Mouse (Mus musculus): ENCODE data around the gene Zfp512b. TPM values are rescaled to one million over a fixed set of nuclear protein-coding genes. Genes with fewer than 3 reads are reported as not detected.
A peak's percentile ranks its signal among the peaks of the same experiment; 100 is the strongest.

Zfp512b gene
- total and polyA plus RNA-seq, 2 experiments from 2014 or later = 60.0 to 99.7 TPM

- DNase-seq (ENCODE audit: low spot score) = no peak
- WGBS = 94% methylated on average over 7 of the region's 7 CpGs
- Histone ChIP-seq H3K27me3 (ENCODE audit: insufficient read depth, low read length) (no peaks in the 10 kb centered on the region), H3K9ac (replicated peaks; ENCODE audit: low read length, poor library complexity, severe bottlenecking) (no peak overlapping the region), H3K4me1 (ENCODE audit: insufficient read depth, low read length) (no peaks in the 10 kb centered on the region), H3K4me2 (ENCODE audit: low read depth, low read length, poor library complexity, severe bottlenecking) (no peak overlapping the region), H3K36me3 (ENCODE audit: insufficient read depth, low read length) (peaks cover 35% of the 10 kb centered on the region), H3K4me3 (ENCODE audit: low read depth, low read length) (no peak overlapping the region), H3K9me3 (ENCODE audit: low read length) (no peaks in the 10 kb centered on the region), H3K27ac (ENCODE audit: low read depth, low read length) (no peak overlapping the region)
- no peak for TF ChIP-seq CTCF (IDR thresholded peaks at IDR 0.05)
- no peak for ATAC-seq (ENCODE audit: low FRiP score)
Observed at GRCm38 (mm10) chr2:181546142-181546541, 46.5 kb downstream of the Zfp512b start.

- ATAC-seq (ENCODE audit: low FRiP score) (no peak), DNase-seq (ENCODE audit: low spot score) (no peak)
- Histone ChIP-seq H3K4me3 (ENCODE audit: low read depth, low read length) (no peak overlapping the region), H3K9me3 (ENCODE audit: low read length) (no peaks in the 10 kb centered on the region), H3K36me3 (ENCODE audit: insufficient read depth, low read length) (no peaks in the 10 kb centered on the region), H3K4me2 (ENCODE audit: low read depth, low read length, poor library complexity, severe bottlenecking) (no peak overlapping the region), H3K27ac (ENCODE audit: low read depth, low read length) (no peak overlapping the region), H3K4me1 (ENCODE audit: insufficient read depth, low read length) (no peaks in the 10 kb centered on the region), H3K9ac (replicated peaks; ENCODE audit: low read length, poor library complexity, severe bottlenecking) (no peak overlapping the region), H3K27me3 (ENCODE audit: insufficient read depth, low read length) (no peaks in the 10 kb centered on the region)
- TF ChIP-seq CTCF (IDR thresholded peaks at IDR 0.05) = no peak
- 91% methylated on average over 6 of the region's 6 CpGs for WGBS
Observed at GRCm38 (mm10) chr2:181541761-181542380, 50.7 kb downstream of the Zfp512b start.

- no peak overlapping the region for H3K4me3 ChIP-seq (ENCODE audit: low read depth, low read length)
- peak; percentile 80 for DNase-seq (ENCODE audit: low spot score)
- no peak overlapping the region for H3K4me2 ChIP-seq (ENCODE audit: low read depth, low read length, poor library complexity, severe bottlenecking)
- no peak overlapping the region for H3K9ac ChIP-seq (replicated peaks; ENCODE audit: low read length, poor library complexity, severe bottlenecking)
- no peaks in the 10 kb centered on the region for H3K27me3 ChIP-seq (ENCODE audit: insufficient read depth, low read length)
- H3K36me3 ChIP-seq (ENCODE audit: insufficient read depth, low read length) = no peaks in the 10 kb centered on the region
- H3K9me3 ChIP-seq (ENCODE audit: low read length) = no peaks in the 10 kb centered on the region
- 86% methylated on average over 2 of the region's 2 CpGs for WGBS
- 0 out of 2 replicates have a peak overlapping the region, but pooled peaks have one; percentile 18 for H3K27ac ChIP-seq (ENCODE audit: low read depth, low read length)
- TF ChIP-seq CTCF (IDR thresholded peaks at IDR 0.05) = no peak
- H3K4me1 ChIP-seq (ENCODE audit: insufficient read depth, low read length) = no peaks in the 10 kb centered on the region
- no peak for ATAC-seq (ENCODE audit: low FRiP score)
Observed at GRCm38 (mm10) chr2:181537444-181538047, 55.1 kb downstream of the Zfp512b start.

GRCm38 (mm10) chr2:181536410-181536809 is 56.2 kb downstream of the Zfp512b start:
- DNase-seq (ENCODE audit: low spot score) (no peak), ATAC-seq (ENCODE audit: low FRiP score) (no peak)
- Histone ChIP-seq H3K4me2 (ENCODE audit: low read depth, low read length, poor library complexity, severe bottlenecking) (no peak overlapping the region), H3K4me3 (ENCODE audit: low read depth, low read length) (no peak overlapping the region), H3K9ac (replicated peaks; ENCODE audit: low read length, poor library complexity, severe bottlenecking) (no peak overlapping the region), H3K27ac (ENCODE audit: low read depth, low read length) (no peak overlapping the region), H3K9me3 (ENCODE audit: low read length) (no peaks in the 10 kb centered on the region), H3K36me3 (ENCODE audit: insufficient read depth, low read length) (no peaks in the 10 kb centered on the region), H3K27me3 (ENCODE audit: insufficient read depth, low read length) (no peaks in the 10 kb centered on the region), H3K4me1 (ENCODE audit: insufficient read depth, low read length) (no peaks in the 10 kb centered on the region)
- 88% methylated on average over 2 of the region's 2 CpGs for WGBS
- TF ChIP-seq CTCF (IDR thresholded peaks at IDR 0.05) = no peak

- Histone ChIP-seq H3K36me3 (ENCODE audit: insufficient read depth, low read length) (no peaks in the 10 kb centered on the region), H3K4me2 (ENCODE audit: low read depth, low read length, poor library complexity, severe bottlenecking) (no peak overlapping the region), H3K27me3 (ENCODE audit: insufficient read depth, low read length) (no peaks in the 10 kb centered on the region), H3K4me1 (ENCODE audit: insufficient read depth, low read length) (no peaks in the 10 kb centered on the region), H3K27ac (ENCODE audit: low read depth, low read length) (no peak overlapping the region), H3K4me3 (ENCODE audit: low read depth, low read length) (no peak overlapping the region), H3K9me3 (ENCODE audit: low read length) (no peaks in the 10 kb centered on the region), H3K9ac (replicated peaks; ENCODE audit: low read length, poor library complexity, severe bottlenecking) (no peak overlapping the region)
- ATAC-seq (ENCODE audit: low FRiP score) (no peak), DNase-seq (ENCODE audit: low spot score) (no peak)
- TF ChIP-seq CTCF (IDR thresholded peaks at IDR 0.05) = no peak
- WGBS = 93% methylated on average over 3 of the region's 3 CpGs
Observed at GRCm38 (mm10) chr2:181532589-181532988, 60.0 kb downstream of the Zfp512b start.

Small RNA genes within 50 kb of the gene (microRNA-seq; reads per million reads assigned to microRNA genes)
- gene Mir7006 (ENCODE audit: borderline number of aligned reads) = not detected

Other genes starting within 250 kb of the Zfp512b start
- gene Zgpat, start 227.9 kb downstream of the Zfp512b start, total RNA-seq (2014; rRNA removed) = 79.2 and 102 TPM in 2 replicates
- gene Zgpat, start 227.9 kb downstream of the Zfp512b start, polyA plus RNA-seq (2015; fragmentation: Nextera tagmentation; extraction: Ambion mirVana) = 44.3 and 48.8 TPM in 2 replicates
- gene Arfrp1, start 227.4 kb downstream of the Zfp512b start, total RNA-seq (2014; rRNA removed) = 25.4 and 27.2 TPM in 2 replicates
- gene Arfrp1, start 227.4 kb downstream of the Zfp512b start, polyA plus RNA-seq (2015; fragmentation: Nextera tagmentation; extraction: Ambion mirVana) = 72.1 and 77.1 TPM in 2 replicates
- gene Lime1, start 212.7 kb downstream of the Zfp512b start, total RNA-seq (2014; rRNA removed) = 36.4 and 44.8 TPM in 2 replicates
- 30.3 and 32.4 TPM in 2 replicates for gene Lime1, start 212.7 kb downstream of the Zfp512b start, polyA plus RNA-seq (2015; fragmentation: Nextera tagmentation; extraction: Ambion mirVana)
- gene Zbtb46, start 133.4 kb downstream of the Zfp512b start, total RNA-seq (2014; rRNA removed) = 25.8 and 29.8 TPM in 2 replicates
- 16.7 and 18.4 TPM in 2 replicates for gene Zbtb46, start 133.4 kb downstream of the Zfp512b start, polyA plus RNA-seq (2015; fragmentation: Nextera tagmentation; extraction: Ambion mirVana)
- not detected in 2 replicates for gene Abhd16b, start 99.6 kb downstream of the Zfp512b start, total RNA-seq (2014; rRNA removed)
- not detected in 2 replicates for gene Abhd16b, start 99.6 kb downstream of the Zfp512b start, polyA plus RNA-seq (2015; fragmentation: Nextera tagmentation; extraction: Ambion mirVana)
- 69.5 and 85.6 TPM in 2 replicates for gene Tpd52l2, start 95.7 kb downstream of the Zfp512b start, total RNA-seq (2014; rRNA removed)
- gene Tpd52l2, start 95.7 kb downstream of the Zfp512b start, polyA plus RNA-seq (2015; fragmentation: Nextera tagmentation; extraction: Ambion mirVana) = 112 and 116 TPM in 2 replicates
- gene Dnajc5, start 72.3 kb downstream of the Zfp512b start, total RNA-seq (2014; rRNA removed) = 416 and 487 TPM in 2 replicates
- 303 and 316 TPM in 2 replicates for gene Dnajc5, start 72.3 kb downstream of the Zfp512b start, polyA plus RNA-seq (2015; fragmentation: Nextera tagmentation; extraction: Ambion mirVana)
- 49.8 and 63.9 TPM in 2 replicates for gene Uckl1, start 7.9 kb downstream of the Zfp512b start, total RNA-seq (2014; rRNA removed)
- gene Uckl1, start 7.9 kb downstream of the Zfp512b start, polyA plus RNA-seq (2015; fragmentation: Nextera tagmentation; extraction: Ambion mirVana) = 45.2 and 52.7 TPM in 2 replicates
- 34.4 and 39.3 TPM in 2 replicates for gene Prpf6, start 935 bp downstream of the Zfp512b start, total RNA-seq (2014; rRNA removed)
- gene Prpf6, start 935 bp downstream of the Zfp512b start, polyA plus RNA-seq (2015; fragmentation: Nextera tagmentation; extraction: Ambion mirVana) = 40.5 and 40.6 TPM in 2 replicates
- 140 and 142 TPM in 2 replicates for gene Samd10, start 6.4 kb upstream of the Zfp512b start, total RNA-seq (2014; rRNA removed)
- 174 and 179 TPM in 2 replicates for gene Samd10, start 6.4 kb upstream of the Zfp512b start, polyA plus RNA-seq (2015; fragmentation: Nextera tagmentation; extraction: Ambion mirVana)
- not detected in 2 replicates for gene Gm29797, start 64.2 kb upstream of the Zfp512b start, total RNA-seq (2014; rRNA removed)
- not detected in 2 replicates for gene Gm29797, start 64.2 kb upstream of the Zfp512b start, polyA plus RNA-seq (2015; fragmentation: Nextera tagmentation; extraction: Ambion mirVana)
- gene Sox18, start 78.8 kb upstream of the Zfp512b start, total RNA-seq (2014; rRNA removed) = 8.3 and 15.4 TPM in 2 replicates
- gene Sox18, start 78.8 kb upstream of the Zfp512b start, polyA plus RNA-seq (2015; fragmentation: Nextera tagmentation; extraction: Ambion mirVana) = 9.2 and 11.2 TPM in 2 replicates
- gene Tcea2, start 87.5 kb upstream of the Zfp512b start, total RNA-seq (2014; rRNA removed) = 50.8 and 54.4 TPM in 2 replicates
- 61.9 and 68.2 TPM in 2 replicates for gene Tcea2, start 87.5 kb upstream of the Zfp512b start, polyA plus RNA-seq (2015; fragmentation: Nextera tagmentation; extraction: Ambion mirVana)
- 51.2 and 65.2 TPM in 2 replicates for gene Rgs19, start 101.2 kb upstream of the Zfp512b start, total RNA-seq (2014; rRNA removed)
- gene Rgs19, start 101.2 kb upstream of the Zfp512b start, polyA plus RNA-seq (2015; fragmentation: Nextera tagmentation; extraction: Ambion mirVana) = 63.6 and 69.4 TPM in 2 replicates
- not detected in 2 replicates for gene Lkaaear1, start 105.6 kb upstream of the Zfp512b start, total RNA-seq (2014; rRNA removed)
- gene Lkaaear1, start 105.6 kb upstream of the Zfp512b start, polyA plus RNA-seq (2015; fragmentation: Nextera tagmentation; extraction: Ambion mirVana) = not detected in 2 replicates
- gene Oprl1, start 122.2 kb upstream of the Zfp512b start, total RNA-seq (2014; rRNA removed) = 195 and 210 TPM in 2 replicates
- 88.1 and 93.6 TPM in 2 replicates for gene Oprl1, start 122.2 kb upstream of the Zfp512b start, polyA plus RNA-seq (2015; fragmentation: Nextera tagmentation; extraction: Ambion mirVana)
- gene Myt1, start 170.5 kb upstream of the Zfp512b start, total RNA-seq (2014; rRNA removed) = 47.7 and 57.4 TPM in 2 replicates
- 5.5 and 7.6 TPM in 2 replicates for gene Myt1, start 170.5 kb upstream of the Zfp512b start, polyA plus RNA-seq (2015; fragmentation: Nextera tagmentation; extraction: Ambion mirVana)
- gene Pcmtd2, start 245.1 kb upstream of the Zfp512b start, total RNA-seq (2014; rRNA removed) = 28.9 and 37.4 TPM in 2 replicates
- 21.6 and 22.5 TPM in 2 replicates for gene Pcmtd2, start 245.1 kb upstream of the Zfp512b start, polyA plus RNA-seq (2015; fragmentation: Nextera tagmentation; extraction: Ambion mirVana)